Mouse (Mus musculus): ENCODE results near the gene Ncln.
A peak's percentile ranks its signal among the peaks of the same experiment; 100 is the strongest.

Gene Ncln

GRCm38 (mm10) chr10:81510246-81510810 lies 14.1 kb upstream of the Ncln start:
- no peak for DNase-seq

DNA sequence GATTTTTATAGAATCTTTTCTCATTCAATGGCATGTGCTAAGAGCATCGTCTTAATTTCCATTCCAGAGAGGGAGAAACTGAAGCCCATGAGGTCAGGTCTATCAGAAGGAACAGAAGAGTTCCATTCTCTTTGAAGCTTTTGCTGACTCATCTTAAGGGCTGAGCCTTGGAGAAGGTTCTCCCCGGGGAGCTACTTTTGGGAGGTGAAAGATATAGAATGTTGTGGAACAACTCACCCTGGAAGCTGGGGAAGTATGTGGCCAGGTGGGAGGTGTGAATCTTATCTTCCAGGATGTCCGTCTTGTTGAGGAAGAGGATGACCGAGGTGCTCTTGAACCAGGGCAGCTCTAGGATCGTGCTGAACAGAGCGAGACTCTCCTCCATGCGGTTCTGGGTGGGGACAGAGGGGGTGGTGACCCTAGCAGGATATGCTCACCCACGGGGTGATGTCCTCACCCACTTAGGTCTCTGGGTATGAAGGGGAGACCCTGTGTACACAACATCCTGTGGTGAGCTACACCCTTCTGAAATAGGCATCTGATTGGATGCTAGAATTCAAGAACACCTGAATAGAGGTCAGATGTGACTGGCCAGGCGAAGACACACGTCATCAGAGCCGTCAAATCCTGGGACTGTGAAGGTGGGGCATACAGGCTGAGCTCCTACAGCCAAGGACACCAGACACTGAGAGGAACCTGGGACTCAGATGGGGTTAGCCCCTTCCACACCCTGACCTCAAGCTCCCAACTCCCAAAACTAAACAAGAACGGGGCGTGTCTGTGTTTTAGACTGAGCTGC lies 11.7 kb upstream of the Ncln start:
- no peak for DNase-seq

- DNase-seq, result no peak
Measured at GRCm38 (mm10) chr10:81507095-81507494, 10.9 kb upstream of the Ncln start.

- no peak for DNase-seq
Measured at GRCm38 (mm10) chr10:81505016-81505664, 8.9 kb upstream of the Ncln start.

- DNase-seq, result peak; percentile 96
Measured at GRCm38 (mm10) chr10:81502658-81503057, 6.5 kb upstream of the Ncln start.

- DNase-seq, result no peak
Measured at GRCm38 (mm10) chr10:81501863-81502262, 5.7 kb upstream of the Ncln start.

DNA sequence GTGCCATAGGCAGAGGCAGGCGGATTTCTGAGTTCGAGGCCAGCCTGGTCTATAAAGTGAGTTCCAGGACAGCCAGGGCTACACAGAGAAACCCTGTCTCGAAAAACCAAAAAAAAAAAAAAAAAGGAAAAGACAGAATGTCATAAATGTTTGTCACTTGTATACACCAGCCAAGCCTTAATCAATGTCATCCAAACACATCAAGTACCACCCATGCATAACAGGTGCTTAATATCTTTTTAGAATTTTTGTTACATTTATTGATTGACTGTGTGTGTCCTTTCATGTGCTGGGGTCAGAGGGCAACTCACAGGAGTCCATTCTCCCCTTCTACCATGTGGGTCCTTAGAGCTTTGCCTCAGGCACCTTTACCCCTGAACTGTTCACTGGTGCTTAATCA lies 3.8 kb upstream of the Ncln start, which contains the start of gene S1pr4:
TSS of gene S1pr4 (minus strand) at position 101 of the 400 bp plus-strand sequence.
- no peak for DNase-seq

DNA sequence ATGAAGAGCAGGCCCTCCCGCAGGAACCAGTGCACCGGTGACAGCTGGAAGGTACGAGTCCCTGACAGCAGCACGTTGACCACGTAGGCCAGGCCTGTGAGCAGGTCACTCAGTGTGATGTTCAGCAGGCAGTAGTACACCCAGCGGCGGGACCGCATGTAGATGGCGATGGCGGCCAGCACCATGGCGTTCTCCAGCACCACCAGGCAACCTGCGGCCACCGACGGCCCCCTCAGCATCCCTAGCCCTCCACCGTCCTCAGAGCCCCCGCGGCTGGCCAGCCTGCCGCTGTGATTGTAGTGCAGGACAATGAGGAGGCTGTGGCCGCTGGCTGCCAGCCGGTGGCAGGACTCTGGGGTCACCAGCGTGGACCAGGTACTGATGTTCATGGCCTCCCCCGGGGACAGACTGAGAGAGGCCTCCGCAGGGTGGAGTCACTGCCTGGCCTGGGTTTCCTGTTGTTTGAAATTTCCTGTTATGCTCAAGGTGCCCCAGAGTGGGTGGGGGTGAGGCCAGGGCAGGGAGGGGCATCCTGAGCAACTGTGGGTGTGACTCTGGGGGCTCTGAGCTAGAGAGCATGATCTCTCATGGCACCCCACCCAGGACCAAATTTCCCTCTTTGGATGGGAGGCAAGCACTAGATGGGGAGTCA lies 3.2 kb upstream of the Ncln start:
- no peak for DNase-seq

- DNase-seq, result peak; percentile 32
Measured at GRCm38 (mm10) chr10:81498316-81499249, 2.4 kb upstream of the Ncln start.

GRCm38 (mm10) chr10:81497401-81498270 lies 1.4 kb upstream of the Ncln start:
- DNase-seq, result peak; percentile 44

DNA sequence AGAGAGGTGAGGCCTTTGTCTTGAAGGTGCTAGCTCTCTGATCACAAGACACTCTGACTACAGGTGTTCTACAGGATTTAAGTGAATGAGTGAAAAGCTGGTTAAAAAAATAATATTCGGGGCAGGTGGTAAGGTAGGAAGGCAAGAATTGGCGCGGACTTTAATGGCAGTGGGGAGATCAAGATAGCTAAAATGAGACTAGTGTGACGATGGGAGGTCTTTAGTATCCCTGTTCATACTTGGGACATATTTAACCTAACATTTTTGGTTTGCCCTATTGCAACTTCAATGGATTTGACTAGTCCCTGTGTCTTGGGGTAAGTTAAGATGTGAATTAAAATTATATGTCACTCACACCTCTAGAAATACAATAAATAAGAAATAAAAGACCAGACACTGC lies 777 bp upstream of the Ncln start:
- DNase-seq, result peak; percentile 37

DNA sequence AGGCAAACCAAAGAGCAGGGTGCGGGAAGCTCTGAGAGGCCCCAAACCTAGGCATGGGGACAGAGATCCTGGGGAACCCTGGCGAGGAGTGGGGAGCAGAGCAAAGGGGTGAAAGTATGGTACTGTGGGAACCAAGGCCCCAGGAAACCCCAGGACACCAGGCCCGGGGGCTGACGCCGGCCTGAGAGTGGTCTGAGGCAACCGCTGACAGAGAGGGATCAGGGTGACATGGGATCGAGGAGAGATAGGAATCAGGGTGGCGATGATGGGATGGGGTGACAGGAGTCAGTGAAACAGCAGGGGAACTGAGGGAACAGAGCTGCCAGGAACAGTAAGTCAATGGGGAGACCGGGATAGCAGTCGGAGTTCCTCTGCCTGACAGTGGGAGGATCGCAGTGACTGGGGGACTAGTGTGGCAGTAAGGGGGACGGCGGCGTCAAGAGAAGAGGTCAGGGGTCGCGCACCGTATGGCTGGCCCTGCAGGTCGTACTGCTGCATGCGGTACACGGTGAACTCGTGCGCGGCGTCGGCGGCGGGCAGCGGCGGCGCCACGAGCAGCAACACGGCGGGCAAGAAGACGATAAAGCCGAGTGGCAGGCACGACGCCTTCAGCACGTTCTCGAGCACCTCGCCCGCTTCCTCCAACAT lies 452 bp downstream of the Ncln start:
- DNase-seq, result peak; percentile 44

- no peak for DNase-seq
Measured at GRCm38 (mm10) chr10:81495151-81495550, 1.0 kb downstream of the Ncln start.

GRCm38 (mm10) chr10:81494260-81495041 lies 1.7 kb downstream of the Ncln start:
- DNase-seq, result peak; percentile 23

DNA sequence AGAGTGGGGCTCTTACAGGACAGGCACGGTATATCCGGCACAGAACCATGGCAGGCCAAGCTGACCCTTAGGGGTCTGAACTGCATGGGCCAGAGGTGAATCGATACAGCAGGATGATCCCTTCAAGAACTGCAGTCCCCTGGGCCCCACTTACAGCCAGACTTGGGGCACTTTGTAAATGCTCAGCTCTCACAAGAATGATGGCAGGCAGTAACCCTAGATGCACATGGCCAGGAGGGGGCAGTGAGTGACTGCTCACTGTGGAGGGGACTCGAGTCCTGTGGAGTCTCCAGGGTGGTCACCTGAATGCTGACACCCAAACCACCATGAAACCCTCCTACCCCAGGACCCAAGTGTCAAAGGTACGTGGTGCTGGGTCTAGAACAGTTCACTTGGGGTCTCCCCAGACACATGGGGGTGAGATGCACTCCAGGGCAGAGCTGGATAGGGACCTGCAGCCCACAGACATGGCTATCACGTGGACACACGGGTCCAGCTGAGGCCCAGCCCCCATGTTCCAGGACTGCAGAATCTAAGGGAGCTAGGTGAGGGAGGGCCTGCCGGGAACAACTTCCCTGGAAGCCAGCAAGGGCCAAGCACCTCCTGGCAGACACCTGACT lies 2.5 kb downstream of the Ncln start:
- DNase-seq, result peak; percentile 22

DNA sequence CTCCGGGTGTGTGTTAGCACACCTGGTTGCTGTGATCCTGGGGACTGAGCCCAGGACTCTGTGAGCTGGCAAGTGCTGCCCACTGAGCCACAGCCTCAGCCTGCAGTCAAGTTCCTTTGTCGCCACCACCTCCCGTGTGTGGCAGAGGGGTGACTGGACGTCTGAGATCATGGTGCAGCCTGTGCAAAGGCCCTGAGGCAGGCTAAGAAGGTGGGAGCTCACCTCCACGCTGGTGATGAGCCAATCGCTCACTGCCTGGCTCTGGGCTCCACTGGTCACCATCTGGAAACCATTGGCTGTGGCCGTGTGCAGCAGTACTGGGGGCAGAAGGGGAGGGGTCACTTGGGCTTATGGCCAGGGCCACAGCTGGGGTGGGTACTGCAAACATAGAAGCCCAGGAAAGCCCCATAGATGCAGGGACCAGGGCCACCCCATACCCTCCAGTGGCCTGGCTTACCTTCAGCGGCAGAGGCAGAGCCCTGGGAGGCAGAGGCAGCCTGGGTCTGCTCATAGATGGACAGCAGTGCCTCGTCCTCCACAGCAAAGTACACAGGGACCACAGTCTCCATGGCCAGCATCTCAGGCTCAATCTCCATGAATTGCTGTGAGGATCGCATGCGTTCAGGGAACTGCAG lies 3.5 kb downstream of the Ncln start:
- peak; percentile 25 for DNase-seq

DNA sequence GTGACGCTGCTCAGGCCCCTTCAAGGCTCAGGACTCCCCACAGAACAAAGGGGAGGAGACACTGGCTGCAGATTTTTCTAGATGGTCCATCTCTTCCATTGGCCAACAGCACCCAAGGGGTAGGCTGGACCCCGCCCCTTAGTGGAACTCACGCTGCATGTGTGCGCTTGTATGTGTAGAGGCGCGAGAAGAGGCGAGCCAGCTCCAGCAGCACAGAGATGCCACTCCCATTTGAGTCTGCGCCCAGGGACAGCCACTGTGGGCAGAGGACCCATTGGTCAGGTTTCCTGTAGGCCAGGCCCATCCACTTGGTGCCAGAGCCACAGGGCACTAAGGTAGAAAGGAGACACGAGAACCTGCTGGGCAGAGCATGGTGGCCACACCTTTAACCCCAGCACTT lies 5.2 kb downstream of the Ncln start:
- no peak for DNase-seq

DNA sequence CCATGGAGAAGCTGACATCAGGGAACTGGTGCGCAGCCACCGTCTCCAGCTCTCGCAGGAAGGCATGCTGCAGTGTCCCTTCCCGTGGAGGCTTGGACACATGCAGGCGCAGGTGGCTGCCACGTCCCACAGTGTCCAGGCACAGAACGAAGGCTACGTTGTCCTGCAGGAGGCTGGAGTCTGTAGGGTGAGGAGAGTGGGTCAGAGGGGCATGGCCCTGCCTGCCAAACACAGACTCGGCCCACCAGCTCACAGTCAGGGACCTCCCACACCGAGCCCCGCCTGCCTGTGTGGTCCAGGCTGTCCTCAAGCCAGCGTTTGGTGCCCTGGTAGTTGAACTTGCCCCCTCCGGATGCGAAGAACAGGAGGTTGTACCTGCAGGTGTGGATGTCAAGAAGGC lies 6.3 kb downstream of the Ncln start:
- DNase-seq, result no peak

GRCm38 (mm10) chr10:81488081-81488480 lies 8.1 kb downstream of the Ncln start:
- no peak for DNase-seq
